Mouse (Mus musculus) kidney, embryonic 14.5 days (tissue): ENCODE results near the gene Lrba. TPM values are rescaled to one million over a fixed set of nuclear protein-coding genes. Genes with fewer than 3 reads are reported as not detected.
A peak's percentile ranks its signal among the peaks of the same experiment; 100 is the strongest.

ENCODE experiments used
- ATAC-seq: fragments of 200-750 bp; cut with Nextera tagmentation; 2 replicates; pipeline ENCODE4 v1.8.0; 2017; ENCODE audit warnings: moderate number of reproducible peaks, mild to moderate bottlenecking, moderate TSS enrichment, moderate library complexity; ENCODE audit not compliant: low FRiP score, low TSS enrichment
- H3K27ac ChIP-seq: fragments of 300-500 bp; sonication (generic); 2 replicates; pipeline ENCODE4 v1.5.1; 2014; ENCODE audit warnings: low read depth, mild to moderate bottlenecking, low read length, moderate library complexity, mixed read lengths
- H3K27me3 ChIP-seq: fragments of 300-500 bp; sonication (generic); 2 replicates; pipeline ENCODE4 v1.6.1; 2014; ENCODE audit warnings: mild to moderate bottlenecking, low read length; ENCODE audit not compliant: control insufficient read depth, insufficient read depth
- H3K36me3 ChIP-seq: fragments of 300-500 bp; sonication (generic); 2 replicates; pipeline ENCODE4 v1.6.1; 2014; ENCODE audit warnings: low read length, mixed read lengths; ENCODE audit not compliant: control insufficient read depth, insufficient read depth
- H3K4me1 ChIP-seq: fragments of 300-500 bp; sonication (generic); 2 replicates; pipeline ENCODE4 v1.6.1; 2014; ENCODE audit warnings: low read length, mixed read lengths; ENCODE audit not compliant: control insufficient read depth, insufficient read depth
- H3K4me2 ChIP-seq: fragments of 300-500 bp; sonication (generic); replicated peaks from 2 replicates; pipeline ENCODE4 v1.6.1; 2014; ENCODE audit warnings: low read depth, mild to moderate bottlenecking, low read length
- H3K4me3 ChIP-seq: fragments of 300-500 bp; sonication (generic); 2 replicates; pipeline ENCODE4 v1.5.1; 2014; ENCODE audit warnings: mild to moderate bottlenecking, low read length
- H3K9ac ChIP-seq: fragments of 300-500 bp; sonication (generic); 2 replicates; pipeline ENCODE4 v1.6.1; 2014; ENCODE audit warnings: low read depth, mild to moderate bottlenecking, low read length, moderate library complexity
- H3K9me3 ChIP-seq: fragments of 300-500 bp; sonication (generic); 2 replicates; pipeline ENCODE4 v1.6.1; 2016; ENCODE audit warnings: low read length; ENCODE audit not compliant: control insufficient read depth
- WGBS: fragments of 180-500 bp; shearing (Covaris S2); extraction: QIAGEN DNeasy Blood & Tissue Kit; methylation state at CpG from one replicate; pipeline ENCODE4 v1.1.7; 2014; 5-methylcytosine and 5-hydroxymethylcytosine counted together
- polyA plus RNA-seq: library from polyadenylated mRNA; unstranded; fragments of >200 nt; fragmentation: Nextera tagmentation; extraction: Ambion mirVana; gene quantifications from 2 replicates; pipeline ENCODE4 v1.2.1, GENCODE M21; 2014

Lrba gene
- polyA plus RNA-seq, 1 experiment from 2014 or later = 13.4 TPM

DNA sequence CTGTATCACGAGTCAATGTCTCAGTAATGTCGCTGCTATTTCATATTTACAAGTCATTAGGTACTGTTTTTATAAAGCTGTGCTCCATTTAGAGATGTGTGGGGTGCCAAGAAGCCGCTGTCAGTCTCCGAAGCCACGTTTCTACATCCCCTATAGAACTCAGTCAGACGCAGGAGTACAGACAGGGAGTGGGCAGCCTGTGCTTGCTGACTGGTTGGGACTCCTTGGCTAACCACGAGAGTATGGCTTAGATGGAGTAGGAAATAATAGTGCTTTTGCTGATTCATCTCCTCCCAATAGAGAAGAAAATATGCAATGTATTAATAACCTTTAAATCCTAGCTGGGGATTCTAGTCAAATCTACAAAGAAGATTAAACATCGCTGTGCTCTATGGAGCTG is 576.4 kb downstream of the Lrba start:
- Histone ChIP-seq H3K27ac (no peak overlapping the region), H3K4me1 (no peaks in the 10 kb centered on the region), H3K9me3 (no peaks in the 10 kb centered on the region), H3K4me3 (no peak overlapping the region), H3K9ac (no peak overlapping the region), H3K27me3 (no peaks in the 10 kb centered on the region; the same call in 1 of the 2 replicates), H3K4me2 (no peak overlapping the region), H3K36me3 (no peaks in the 10 kb centered on the region)
- 80% methylated on average over 8 of the region's 8 CpGs for WGBS
- no peak for ATAC-seq

DNA sequence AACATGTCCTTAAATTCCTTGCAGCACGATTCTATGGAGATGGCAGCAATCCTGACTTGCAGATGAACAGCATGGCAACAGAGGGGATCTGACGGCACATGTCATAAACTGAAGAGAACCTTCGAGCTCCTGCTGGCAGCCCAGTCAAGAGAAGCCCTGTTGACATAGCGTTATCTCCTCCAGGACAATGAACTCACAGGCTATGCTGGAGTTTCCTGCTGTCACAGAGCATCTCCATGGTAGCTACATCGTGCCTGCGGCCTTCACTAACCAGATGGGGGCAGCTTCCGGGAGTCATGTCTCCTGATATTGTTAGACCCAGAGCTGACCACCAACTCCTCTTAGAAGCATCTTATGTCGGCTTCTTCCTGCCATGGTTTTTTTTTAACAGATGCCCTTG is 578.3 kb downstream of the Lrba start:
- no peak overlapping the region for H3K4me3 ChIP-seq
- H3K27me3 ChIP-seq = no peaks in the 10 kb centered on the region; the same call in 1 of the 2 replicates
- 71% methylated on average over 8 of the region's 8 CpGs for WGBS
- no peaks in the 10 kb centered on the region for H3K9me3 ChIP-seq
- no peak for ATAC-seq
- H3K4me2 ChIP-seq = no peak overlapping the region
- H3K36me3 ChIP-seq = no peaks in the 10 kb centered on the region
- no peak overlapping the region for H3K9ac ChIP-seq
- H3K27ac ChIP-seq = no peak overlapping the region
- no peaks in the 10 kb centered on the region for H3K4me1 ChIP-seq

DNA sequence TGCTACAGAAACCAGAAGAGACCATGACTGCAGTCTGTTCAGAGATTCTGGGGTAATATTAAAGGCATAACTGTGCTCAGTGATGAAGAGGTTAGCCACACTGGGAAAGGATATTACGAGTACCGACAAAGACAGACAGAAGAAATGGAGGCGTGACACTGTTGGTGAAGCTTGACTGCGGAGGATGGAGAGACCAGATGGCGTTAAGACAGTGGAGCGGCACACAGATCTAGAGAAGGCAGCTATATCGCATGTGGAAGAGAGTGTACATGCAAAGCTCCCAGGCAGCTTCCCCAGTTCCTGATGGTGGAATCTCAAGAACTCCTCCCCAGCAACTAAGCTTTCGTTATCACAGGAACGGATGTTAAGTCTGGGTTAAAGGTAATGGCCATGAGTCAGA is 579.8 kb downstream of the Lrba start:
- Histone ChIP-seq H3K36me3 (no peaks in the 10 kb centered on the region), H3K9me3 (no peaks in the 10 kb centered on the region), H3K4me3 (no peak overlapping the region), H3K27ac (no peak overlapping the region), H3K27me3 (no peaks in the 10 kb centered on the region; the same call in 1 of the 2 replicates), H3K4me2 (no peak overlapping the region), H3K4me1 (no peaks in the 10 kb centered on the region), H3K9ac (no peak overlapping the region)
- no peak for ATAC-seq
- 88% methylated on average over 9 of the region's 9 CpGs for WGBS

- 95% methylated on average over 9 of the region's 9 CpGs for WGBS
- H3K4me3 ChIP-seq = no peak overlapping the region
- H3K27me3 ChIP-seq = no peaks in the 10 kb centered on the region
- no peak overlapping the region for H3K27ac ChIP-seq
- no peaks in the 10 kb centered on the region for H3K9me3 ChIP-seq
- H3K9ac ChIP-seq = no peak overlapping the region
- H3K36me3 ChIP-seq = no peaks in the 10 kb centered on the region
- no peaks in the 10 kb centered on the region for H3K4me1 ChIP-seq
- ATAC-seq = no peak
- H3K4me2 ChIP-seq = no peak overlapping the region
These were observed 582.4 kb downstream of the Lrba start for GRCm38 (mm10) chr3:86806834-86807233.

DNA sequence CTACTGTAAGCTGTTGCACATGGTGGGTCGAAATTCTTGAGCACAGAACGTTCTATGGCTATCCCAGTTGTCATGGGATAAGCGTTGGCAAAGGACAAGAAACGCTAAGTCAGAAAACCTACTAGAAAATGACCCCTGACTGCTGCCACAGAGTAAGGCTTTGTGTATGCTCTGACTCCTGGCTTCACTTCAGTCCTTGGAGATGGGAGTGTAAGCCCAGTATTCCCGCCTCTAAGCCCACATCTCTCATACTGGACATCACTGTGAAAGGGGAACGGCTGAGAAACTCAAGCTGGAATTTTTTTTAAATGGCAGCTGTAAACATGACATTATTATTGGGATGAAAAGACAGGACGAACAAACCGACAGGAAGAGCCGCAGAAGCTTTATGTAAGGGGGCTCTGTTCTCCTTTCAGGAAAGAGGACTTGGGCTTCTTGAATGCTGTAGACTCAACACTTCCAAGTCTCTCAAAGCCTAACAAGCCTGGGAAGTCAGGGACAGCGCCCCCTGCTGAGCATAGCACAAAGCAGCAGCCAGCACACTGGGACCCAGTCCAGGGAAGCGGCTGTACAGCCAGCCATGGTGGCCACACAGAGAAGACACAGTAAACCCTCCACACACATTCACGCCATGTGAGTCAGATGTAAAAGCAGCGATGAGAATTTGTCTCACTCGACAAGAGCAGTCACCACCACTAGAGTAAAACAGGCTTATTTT is 583.4 kb downstream of the Lrba start:
- no peak overlapping the region for H3K4me3 ChIP-seq
- H3K4me2 ChIP-seq = no peak overlapping the region
- no peaks in the 10 kb centered on the region for H3K9me3 ChIP-seq
- no peak overlapping the region for H3K27ac ChIP-seq
- no peak for ATAC-seq
- no peaks in the 10 kb centered on the region for H3K36me3 ChIP-seq
- H3K9ac ChIP-seq = no peak overlapping the region
- no peaks in the 10 kb centered on the region for H3K4me1 ChIP-seq
- WGBS = 81% methylated on average over 14 of the region's 14 CpGs
- no peaks in the 10 kb centered on the region for H3K27me3 ChIP-seq

DNA sequence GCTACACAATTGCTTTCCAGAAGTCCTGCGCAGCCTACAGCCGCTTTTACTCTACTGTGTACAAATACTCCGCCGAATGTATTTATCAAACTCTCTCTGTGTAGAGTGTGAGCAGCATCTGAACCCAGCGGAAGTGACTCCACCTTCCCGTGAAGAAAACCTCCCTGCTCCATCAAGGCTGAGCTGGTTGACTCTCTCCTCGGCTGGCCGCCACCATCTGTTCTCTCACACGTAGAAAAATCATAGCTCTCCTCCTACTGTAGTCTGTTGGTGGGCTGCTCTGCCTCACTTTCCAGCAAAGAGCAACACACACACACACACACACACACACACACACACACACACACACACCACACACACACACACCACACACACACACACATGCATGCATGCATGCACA is 584.7 kb downstream of the Lrba start:
- Histone ChIP-seq H3K9ac (no peak overlapping the region), H3K27ac (no peak overlapping the region), H3K36me3 (no peaks in the 10 kb centered on the region), H3K4me2 (no peak overlapping the region), H3K27me3 (no peaks in the 10 kb centered on the region), H3K9me3 (no peaks in the 10 kb centered on the region), H3K4me1 (no peaks in the 10 kb centered on the region), H3K4me3 (no peak overlapping the region)
- WGBS = 80% methylated on average over 9 of the region's 9 CpGs
- ATAC-seq = no peak

DNA sequence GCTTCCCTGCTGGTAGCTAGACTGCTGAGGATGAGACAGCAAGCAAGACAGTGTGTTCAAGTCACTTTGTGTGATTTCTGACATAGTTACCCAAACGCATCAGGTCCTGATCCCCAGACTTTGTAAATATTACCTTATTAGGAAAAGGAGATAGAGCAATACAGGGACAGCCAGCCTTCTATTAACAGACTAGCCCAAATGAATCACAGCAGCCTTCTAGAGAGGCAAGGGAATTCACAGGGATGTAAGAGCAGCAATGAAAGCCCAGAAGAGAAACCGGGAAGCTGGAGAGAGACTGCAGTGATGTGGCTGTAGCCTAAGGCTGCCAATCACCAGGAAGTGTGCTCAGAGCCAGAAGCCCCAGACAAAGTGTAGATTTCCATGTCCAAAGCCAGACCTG is 585.2 kb downstream of the Lrba start:
- no peak for ATAC-seq
- H3K4me2 ChIP-seq = no peak overlapping the region
- no peaks in the 10 kb centered on the region for H3K27me3 ChIP-seq

GRCm38 (mm10) chr3:86810908-86811307 is 586.4 kb downstream of the Lrba start:
- no peaks in the 10 kb centered on the region for H3K36me3 ChIP-seq
- no peaks in the 10 kb centered on the region for H3K27me3 ChIP-seq
- H3K4me2 ChIP-seq = no peak overlapping the region
- no peaks in the 10 kb centered on the region for H3K9me3 ChIP-seq
- no peak overlapping the region for H3K4me3 ChIP-seq
- H3K4me1 ChIP-seq = no peaks in the 10 kb centered on the region
- no peak overlapping the region for H3K9ac ChIP-seq
- H3K27ac ChIP-seq = no peak overlapping the region
- no peak for ATAC-seq
- 84% methylated on average over 5 of the region's 5 CpGs for WGBS

More for the DNA sequence above, 585.2 kb downstream of the Lrba start:
- Histone ChIP-seq H3K9me3 (no peaks in the 10 kb centered on the region), H3K27ac (no peak overlapping the region), H3K9ac (no peak overlapping the region), H3K4me1 (no peaks in the 10 kb centered on the region), H3K36me3 (no peaks in the 10 kb centered on the region), H3K4me3 (no peak overlapping the region)
- 59% methylated on average over 2 of the region's 2 CpGs for WGBS

- Histone ChIP-seq H3K27ac (no peak overlapping the region), H3K4me2 (no peak overlapping the region), H3K4me1 (no peaks in the 10 kb centered on the region), H3K27me3 (no peaks in the 10 kb centered on the region), H3K36me3 (no peaks in the 10 kb centered on the region), H3K9ac (no peak overlapping the region), H3K4me3 (no peak overlapping the region), H3K9me3 (no peaks in the 10 kb centered on the region)
- ATAC-seq = peak; percentile 91
- 10% methylated on average over 3 of the region's 3 CpGs for WGBS
These were observed 588.2 kb downstream of the Lrba start for GRCm38 (mm10) chr3:86812689-86813088.
